Mouse (Mus musculus) ES-Bruce4 (cell line): ENCODE data around the gene Prkg1.

Experiments
- CTCF ChIP-seq: IDR thresholded peaks from one replicate; pipeline ENCODE4 v1.8.1; 2011; ENCODE audit warnings: low read depth, low read length
- POLR2A ChIP-seq: IDR thresholded peaks from one replicate; pipeline ENCODE4 v1.8.1; 2011; ENCODE audit warnings: low read length; ENCODE audit not compliant: insufficient read depth

DNA sequence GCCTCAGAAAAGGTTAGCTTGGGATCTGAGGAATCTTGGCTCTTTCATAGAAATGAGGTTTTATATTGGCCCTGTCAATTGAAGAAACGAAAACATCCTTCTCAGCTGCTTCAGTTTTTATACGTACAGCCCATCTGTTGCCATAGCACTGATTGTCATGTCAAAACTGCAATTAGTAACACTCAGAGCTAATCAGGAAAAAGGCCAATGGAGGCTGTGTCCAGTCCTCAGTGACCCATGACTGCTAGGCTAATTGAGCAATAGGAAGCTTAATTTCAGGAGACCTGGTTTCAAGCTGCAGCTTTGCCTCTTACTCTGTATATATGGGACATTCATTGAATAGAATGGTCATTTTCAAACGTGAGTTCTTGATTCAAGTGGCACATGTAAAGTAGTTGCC, 686.6 kb downstream of the Prkg1 start:
- no peak for TF ChIP-seq CTCF
- no peak for TF ChIP-seq POLR2A
